Comparison of ENCODE assay signal across 9 mouse cellular contexts in genomic region chr13:34724831-34725592, GRCm38 (mm10). TPM values are rescaled to one million over a fixed set of nuclear protein-coding genes. Genes with fewer than 3 reads are reported as not detected.
A peak's percentile ranks its signal among the peaks of the same experiment; 100 is the strongest.
DNase-seq lines count a peak whose midpoint lies in the region; ATAC-seq and TF ChIP-seq lines count a peak whose summit lies in the region.
"Had no signal": no experiment of that assay in that cellular context is flagged by ENCODE, and none has a peak within 500 bp of the region (broad histone marks: within the 10 kb centered on the region; RNA-seq: fewer than 3 reads in every experiment).

No protein-coding gene starts in this region.

- TF ChIP-seq EP300 in stomach, postnatal 0 days (optimal IDR thresholded peaks at IDR 0.05), result no peak

- intact Hi-C loops in left cerebral cortex, postnatal 10 days (cut with DNase I), result no loop called here

- peak; percentile 75 for ATAC-seq in lung, embryonic 16.5 days (ENCODE audit: low read depth)
- ATAC-seq in heart, embryonic 14.5 days (ENCODE audit: insufficient number of reproducible peaks, insufficient read depth, low FRiP score, low read depth), result no peak
- peak; percentile 19; the same call in 1 of the 2 replicates for ATAC-seq in stomach, postnatal 0 days (ENCODE audit: low FRiP score, low TSS enrichment)
- ATAC-seq: forebrain, embryonic 15.5 days had no signal

- H3K27me3 ChIP-seq in lung, embryonic 16.5 days (ENCODE audit: control insufficient read depth, insufficient read depth, low read depth, low read length), result no peaks in the 10 kb centered on the region; the same call in 1 of the 2 replicates
- H3K27me3 ChIP-seq in heart, embryonic 14.5 days (ENCODE audit: control insufficient read depth, insufficient read depth, low read length), result no peaks in the 10 kb centered on the region
- no peaks in the 10 kb centered on the region for H3K27me3 ChIP-seq in limb, embryonic 10.5 days (ENCODE audit: low read depth, poor library complexity, severe bottlenecking)
- H3K27me3 ChIP-seq in stomach, postnatal 0 days (ENCODE audit: control insufficient read depth, insufficient read depth, low read length), result no peaks in the 10 kb centered on the region
- H3K27me3 ChIP-seq: forebrain, embryonic 15.5 days had no signal

- no peak overlapping the region for H3K4me3 ChIP-seq in lung, embryonic 16.5 days (ENCODE audit: low read length)
- H3K4me3 ChIP-seq in heart, embryonic 14.5 days (ENCODE audit: control insufficient read depth in 1 of 2, insufficient read depth in 1 of 2, low read depth in 1 of 2, low read length in 2 of 2), result no peak overlapping the region
- H3K4me3 ChIP-seq in limb, embryonic 10.5 days, result no peak overlapping the region
- H3K4me3 ChIP-seq in stomach, postnatal 0 days (ENCODE audit: low read depth, low read length), result no peak overlapping the region
- H3K4me3 ChIP-seq: forebrain, embryonic 15.5 days had no signal

- no peaks in the 10 kb centered on the region for H3K36me3 ChIP-seq in lung, embryonic 16.5 days (ENCODE audit: control insufficient read depth, insufficient read depth, low read length)
- no peaks in the 10 kb centered on the region for H3K36me3 ChIP-seq in heart, embryonic 14.5 days (ENCODE audit: control insufficient read depth, insufficient read depth, low read length)
- H3K36me3 ChIP-seq in limb, embryonic 10.5 days, result no peaks in the 10 kb centered on the region
- no peaks in the 10 kb centered on the region for H3K36me3 ChIP-seq in stomach, postnatal 0 days (ENCODE audit: control insufficient read depth, insufficient read depth, low read length)
- H3K36me3 ChIP-seq: forebrain, embryonic 15.5 days had no signal

- no peak for TF ChIP-seq CTCF in stomach, postnatal 0 days (IDR thresholded peaks at IDR 0.05; ENCODE audit: low read depth)

- peak overlapping the region; percentile 75; the same call in 1 of the 2 replicates for H3K27ac ChIP-seq in lung, embryonic 16.5 days (ENCODE audit: low read length)
- peak overlapping the region; percentile 85 to 87 for H3K27ac ChIP-seq in heart, embryonic 14.5 days (replicated peaks in 1 of 2; ENCODE audit: control insufficient read depth in 1 of 2, insufficient read depth in 1 of 2, low read depth in 2 of 2, low read length in 2 of 2)
- peak overlapping the region; percentile 75 for H3K27ac ChIP-seq in limb, embryonic 10.5 days
- no peak overlapping the region for H3K27ac ChIP-seq in stomach, postnatal 0 days (replicated peaks)
- H3K27ac ChIP-seq: forebrain, embryonic 15.5 days; layer of hippocampus, adult 2 months had no signal

- peaks cover 26% of the 10 kb centered on the region for H3K4me1 ChIP-seq in lung, embryonic 16.5 days (replicated peaks; ENCODE audit: control insufficient read depth, insufficient read depth, low read length)
- H3K4me1 ChIP-seq in heart, embryonic 14.5 days (ENCODE audit: control insufficient read depth in 2 of 2, insufficient read depth in 2 of 2, low read length in 2 of 2), result peaks cover 13 to 21% of the 10 kb centered on the region in 2 experiments
- H3K4me1 ChIP-seq in limb, embryonic 10.5 days, result peaks cover 32% of the 10 kb centered on the region
- H3K4me1 ChIP-seq in stomach, postnatal 0 days (replicated peaks; ENCODE audit: control insufficient read depth, insufficient read depth), result no peaks in the 10 kb centered on the region; the same call in 1 of the 2 replicates

- 28% methylated on average over 8 of the region's 8 CpGs for WGBS in lung, embryonic 16.5 days
- WGBS in heart, embryonic 14.5 days, result 62% methylated on average over 8 of the region's 8 CpGs
- WGBS in limb, embryonic 10.5 days, result 61% methylated on average over 8 of the region's 8 CpGs
- WGBS in stomach, postnatal 0 days, result 45% methylated on average over 8 of the region's 8 CpGs

- H3K9me3 ChIP-seq in lung, embryonic 16.5 days (ENCODE audit: control insufficient read depth, low read length), result no peaks in the 10 kb centered on the region
- no peaks in the 10 kb centered on the region for H3K9me3 ChIP-seq in heart, embryonic 14.5 days (ENCODE audit: control insufficient read depth, low read length)
- no peaks in the 10 kb centered on the region for H3K9me3 ChIP-seq in limb, embryonic 10.5 days (replicated peaks)
- no peaks in the 10 kb centered on the region for H3K9me3 ChIP-seq in stomach, postnatal 0 days (ENCODE audit: control insufficient read depth, low read length)
- H3K9me3 ChIP-seq: forebrain, embryonic 15.5 days had no signal

- H3K9ac ChIP-seq in lung, embryonic 16.5 days (ENCODE audit: low read length), result no peak overlapping the region
- no peak overlapping the region for H3K9ac ChIP-seq in heart, embryonic 14.5 days (ENCODE audit: low read length)
- H3K9ac ChIP-seq in stomach, postnatal 0 days (ENCODE audit: low read length), result no peak overlapping the region
- H3K9ac ChIP-seq: forebrain, embryonic 15.5 days had no signal

- no peak for DNase-seq in lung, postnatal 36 days
- peak; percentile 63 for DNase-seq in limb, embryonic 10.5 days (ENCODE audit: low spot score)
- no peak for DNase-seq in stomach, postnatal 0 days (ENCODE audit: low spot score)
- DNase-seq in left cerebral cortex, postnatal 10 days (ENCODE audit: extremely low spot score in 1 of 2, low spot score in 2 of 2), result no peak
- no peak for DNase-seq in MN1 (ENCODE audit: low spot score)

- peak overlapping the region; percentile 58 for H3K4me2 ChIP-seq in lung, embryonic 16.5 days (ENCODE audit: low read depth, low read length)
- H3K4me2 ChIP-seq in heart, embryonic 14.5 days (ENCODE audit: low read length), result no peak overlapping the region
- no peak overlapping the region for H3K4me2 ChIP-seq in stomach, postnatal 0 days (replicated peaks; ENCODE audit: low read depth)
- H3K4me2 ChIP-seq: forebrain, embryonic 15.5 days had no signal

RNA-seq across cellular contexts. Expression of gene Fam50b, which starts 9.6 kb away (rescaled TPM):
- polyA plus RNA-seq in lung, embryonic 16.5 days (2015; fragmentation: Nextera tagmentation; extraction: Ambion mirVana), result not detected in 2 replicates
- polyA plus RNA-seq in heart, embryonic 14.5 days (2014; fragmentation: Nextera tagmentation; extraction: Ambion mirVana), result 0.16 TPM in 1 of 2 replicates, not detected in the other
- 0.11 TPM in 1 of 2 replicates, not detected in the other for polyA plus RNA-seq in limb, embryonic 10.5 days (2016; fragmentation: Nextera tagmentation; extraction: Ambion mirVana)
- 0.07 TPM in 1 of 2 replicates, not detected in the other for polyA plus RNA-seq in stomach, postnatal 0 days (2015; fragmentation: Nextera tagmentation; extraction: Ambion mirVana)
- total RNA-seq in left cerebral cortex, postnatal 10 days (2021), result not detected
- total RNA-seq: layer of hippocampus, adult 2 months had no signal
- polyA plus RNA-seq: forebrain, embryonic 15.5 days had no signal
